Mouse (Mus musculus): Measurements from ENCODE around the gene Kmt2d. TPM values are rescaled to one million over a fixed set of nuclear protein-coding genes. Genes with fewer than 3 reads are reported as not detected.

The Kmt2d gene
- total and polyA plus RNA-seq, 3 experiments, result 4.8 to 22.7 (median 14.1) TPM

DNA sequence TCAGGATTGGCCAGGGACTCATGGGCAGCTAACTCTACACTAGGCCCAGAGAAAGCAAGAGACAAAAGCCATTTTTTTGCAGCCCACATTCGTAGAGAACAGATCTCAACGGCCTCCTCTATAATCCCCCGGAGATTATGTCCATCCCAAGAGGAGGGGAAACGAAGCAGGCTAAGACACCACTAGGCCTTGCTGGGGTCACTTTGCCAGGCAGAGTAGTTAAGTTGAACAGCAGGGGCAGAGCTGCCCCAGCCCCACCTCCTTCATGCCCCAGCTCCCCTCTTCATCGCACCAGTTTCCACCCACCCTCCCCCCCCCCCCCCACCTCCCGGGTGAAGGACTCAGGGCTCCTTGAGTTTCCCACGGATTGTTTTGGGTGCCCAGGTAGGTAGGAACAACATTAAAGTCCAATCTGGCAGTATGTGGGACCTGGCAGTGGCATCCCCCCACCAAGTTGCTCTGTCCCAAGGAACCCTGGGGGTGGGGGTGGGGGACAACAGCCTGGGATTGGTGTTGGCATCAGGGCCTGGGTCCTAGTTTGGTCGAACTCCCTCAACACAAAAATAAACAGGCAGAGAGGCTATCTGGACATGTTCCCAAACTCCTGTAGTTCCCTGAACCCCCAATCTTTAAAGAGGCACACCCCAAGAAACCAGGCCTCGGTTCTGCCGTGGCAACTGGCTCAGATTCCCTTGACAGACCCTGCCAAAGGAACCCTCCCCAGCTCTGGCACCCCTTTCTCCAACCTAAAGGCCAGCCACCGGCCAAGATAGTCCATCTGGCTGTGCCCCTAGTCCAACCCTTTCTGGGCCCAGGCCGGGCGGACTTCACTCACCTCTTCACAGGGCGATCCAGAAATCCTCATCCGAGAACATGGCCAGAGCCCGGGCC, 580 bp downstream of the Kmt2d start:
- Histone ChIP-seq H3K27ac (ENCODE audit: insufficient read depth, low read depth) (no peak overlapping the region; the same call in 1 of the 2 replicates), H3K4me3 (replicated peaks in 1 of 3; ENCODE audit: low read depth in 2 of 3, low read length in 2 of 3, poor library complexity in 1 of 3) (peak overlapping the region; percentile 71 to 94 (median 86)), H3K9me3 (replicated peaks; ENCODE audit: low read length) (no peaks in the 10 kb centered on the region), H3K27me3 (replicated peaks) (no peaks in the 10 kb centered on the region), H3K4me2 (ENCODE audit: insufficient read depth, low read depth, poor library complexity, severe bottlenecking) (peak overlapping the region; percentile 97), H3K79me2 (replicated peaks; ENCODE audit: control insufficient read depth, extremely low read depth, insufficient read depth, poor library complexity, severe bottlenecking) (peaks cover 64% of the 10 kb centered on the region), H3K4me1 (ENCODE audit: control insufficient read depth in 1 of 2, insufficient read depth in 2 of 2) (peaks cover 6 to 36% of the 10 kb centered on the region in 2 experiments; a peak in 2 of 4 replicates), H3K36me3 (replicated peaks in 1 of 2; ENCODE audit: control insufficient read depth in 1 of 2, insufficient read depth in 1 of 2, low read length in 1 of 2) (peaks cover 13 to 21% of the 10 kb centered on the region in 2 experiments), H3K9ac (ENCODE audit: insufficient read depth, low read depth) (peak overlapping the region; percentile 82)
- DNase-seq (ENCODE audit: extremely low read depth), result no peak
- dilution Hi-C loops (cut with MboI; ENCODE audit: extremely low pct_ligation_motif_present, extremely low pct_unique_long_range_greater_than_20kb, low sequenced_read_pairs), result no loop called here
- no peak for TF ChIP-seq USF1 (IDR thresholded peaks at IDR 0.05; ENCODE audit: low read depth, low read length)
- TF ChIP-seq RAD21 (IDR thresholded peaks at IDR 0.05; ENCODE audit: low read depth, low read length), result no peak
- peak; percentile 41 for TF ChIP-seq SIN3A (IDR thresholded peaks at IDR 0.05; ENCODE audit: low read length)
- no peak for TF ChIP-seq TCF12 (IDR thresholded peaks at IDR 0.05; ENCODE audit: low read depth, low read length)
- no peak for TF ChIP-seq GABPA (IDR thresholded peaks at IDR 0.05; ENCODE audit: insufficient replicate concordance, low read depth, low read length)
- no peak for TF ChIP-seq ZMIZ1 (IDR thresholded peaks at IDR 0.05; ENCODE audit: low read depth, low read length)
- TF ChIP-seq EP300 (IDR thresholded peaks at IDR 0.05; ENCODE audit: low read length), result no peak
- TF ChIP-seq POLR2A (IDR thresholded peaks at IDR 0.05; ENCODE audit: low read depth, low read length), result 0 out of 2 replicates have a peak, but pooled peaks have one; percentile 14
- no peak for TF ChIP-seq KAT2A (IDR thresholded peaks at IDR 0.05; ENCODE audit: insufficient replicate concordance, low read length)
- TF ChIP-seq CHD2 (IDR thresholded peaks at IDR 0.05; ENCODE audit: low read length), result no peak
- 0 out of 2 replicates have a peak, but pooled peaks have one; percentile 23 for TF ChIP-seq UBTF (IDR thresholded peaks at IDR 0.05; ENCODE audit: low read depth, low read length)
- TF ChIP-seq MAFK (IDR thresholded peaks at IDR 0.05; ENCODE audit: insufficient replicate concordance, low read length), result no peak
- TF ChIP-seq RCOR1 (conservative IDR thresholded peaks at IDR 0.05; ENCODE audit: low read depth, low read length), result no peak
- TF ChIP-seq E2F4 (IDR thresholded peaks at IDR 0.05; ENCODE audit: insufficient replicate concordance, low read depth, low read length), result no peak
- in situ Hi-C loops (cut with MboI; ENCODE audit: low pct_ligation_motif_present, low pct_unique_long_range_greater_than_20kb, low sequenced_read_pairs), result no loop called here

DNA sequence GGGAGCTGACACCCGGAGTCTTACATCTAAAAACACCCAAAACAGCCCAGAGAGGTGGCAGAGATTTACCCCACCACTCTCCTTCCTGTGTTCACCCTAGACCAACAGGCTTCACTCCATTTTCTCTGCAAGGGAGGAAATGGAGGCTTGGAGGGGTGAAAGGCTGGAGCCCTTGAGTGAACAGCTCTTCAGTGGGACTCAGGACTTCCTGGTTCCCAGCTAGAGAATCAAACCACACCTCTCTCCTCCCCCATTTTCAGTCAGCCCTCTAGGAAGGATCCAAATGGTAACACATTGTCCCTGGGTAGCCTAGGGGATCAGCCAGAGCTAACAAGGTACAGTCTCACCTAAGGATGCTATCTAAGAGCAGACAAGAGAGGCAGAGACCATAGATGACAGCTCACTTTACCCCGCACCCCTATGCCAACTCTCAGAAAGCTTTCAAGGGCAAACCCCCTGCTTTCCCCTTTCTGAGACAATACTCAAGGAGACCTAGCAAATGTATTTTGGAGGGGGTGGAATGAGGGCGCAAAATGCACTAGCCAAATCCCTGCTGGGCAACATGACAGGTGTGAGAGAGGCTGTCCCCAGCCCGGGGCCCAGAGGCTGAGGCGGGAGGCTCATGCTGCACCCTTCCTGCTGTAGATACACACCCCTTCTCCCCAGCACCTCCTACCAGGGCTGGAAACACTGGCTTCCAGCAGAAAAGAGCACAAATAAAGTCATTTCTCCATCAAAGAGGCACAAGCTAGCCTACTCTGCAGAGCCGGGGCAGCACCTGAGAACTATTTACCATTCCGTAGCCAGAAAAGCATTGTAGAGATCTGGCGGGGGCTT, 1.4 kb downstream of the Kmt2d start:
- peak overlapping the region; percentile 9; the same call in 1 of the 2 replicates for H3K27ac ChIP-seq (ENCODE audit: insufficient read depth, low read depth)
- no peak for DNase-seq (ENCODE audit: extremely low read depth)
- dilution Hi-C loops (cut with MboI; ENCODE audit: extremely low pct_ligation_motif_present, extremely low pct_unique_long_range_greater_than_20kb, low sequenced_read_pairs) (no loop called here), in situ Hi-C loops (cut with MboI; ENCODE audit: low pct_ligation_motif_present, low pct_unique_long_range_greater_than_20kb, low sequenced_read_pairs) (loop anchor here (5.0 kb wide), 1 partner anchor 37 kb away; the partner anchor contains the start of gene Prkag1)
- peak overlapping the region; percentile 97 for H3K4me2 ChIP-seq (ENCODE audit: insufficient read depth, low read depth, poor library complexity, severe bottlenecking)
- H3K27me3 ChIP-seq (replicated peaks), result no peaks in the 10 kb centered on the region
- H3K4me3 ChIP-seq (replicated peaks in 1 of 3; ENCODE audit: low read depth in 2 of 3, low read length in 2 of 3, poor library complexity in 1 of 3), result peak overlapping the region; percentile 71 to 94 (median 86)
- H3K4me1 ChIP-seq (ENCODE audit: control insufficient read depth in 1 of 2, insufficient read depth in 2 of 2), result peaks cover 6 to 36% of the 10 kb centered on the region in 2 experiments; a peak in 2 of 4 replicates
- H3K79me2 ChIP-seq (replicated peaks; ENCODE audit: control insufficient read depth, extremely low read depth, insufficient read depth, poor library complexity, severe bottlenecking), result peaks cover 64% of the 10 kb centered on the region
- H3K36me3 ChIP-seq (replicated peaks in 1 of 2; ENCODE audit: control insufficient read depth in 1 of 2, insufficient read depth in 1 of 2, low read length in 1 of 2), result peaks cover 22 to 30% of the 10 kb centered on the region in 2 experiments
- no peaks in the 10 kb centered on the region for H3K9me3 ChIP-seq (replicated peaks; ENCODE audit: low read length)
- H3K9ac ChIP-seq (ENCODE audit: insufficient read depth, low read depth), result peak overlapping the region; percentile 82
- TF ChIP-seq MAX (IDR thresholded peaks at IDR 0.05; ENCODE audit: low read length) (no peak), MAFK (IDR thresholded peaks at IDR 0.05; ENCODE audit: insufficient replicate concordance, low read length) (no peak), MXI1 (IDR thresholded peaks at IDR 0.05; ENCODE audit: low read depth, low read length) (peak; percentile 57), SMC3 (IDR thresholded peaks at IDR 0.05; ENCODE audit: low read depth, low read length) (no peak), GABPA (IDR thresholded peaks at IDR 0.05; ENCODE audit: insufficient replicate concordance, low read depth, low read length) (no peak), CHD2 (IDR thresholded peaks at IDR 0.05; ENCODE audit: low read length) (0 out of 2 replicates have a peak, but pooled peaks have one; percentile 23), UBTF (IDR thresholded peaks at IDR 0.05; ENCODE audit: low read depth, low read length) (no peak; the same call in 1 of the 2 replicates), TCF12 (IDR thresholded peaks at IDR 0.05; ENCODE audit: low read depth, low read length) (no peak), CTCF (conservative IDR thresholded peaks at IDR 0.05 in 1 of 2, IDR thresholded peaks at IDR 0.05 in 1 of 2; ENCODE audit: low read depth in 2 of 2, low read length in 2 of 2) (no peak), NRF1 (IDR thresholded peaks at IDR 0.05; ENCODE audit: low read depth, low read length) (no peak), RCOR1 (conservative IDR thresholded peaks at IDR 0.05; ENCODE audit: low read depth, low read length) (no peak), BHLHE40 (IDR thresholded peaks at IDR 0.05; ENCODE audit: low read depth, low read length) (no peak), CHD1 (IDR thresholded peaks at IDR 0.05; ENCODE audit: low read depth, low read length) (no peak), ZC3H11A (IDR thresholded peaks at IDR 0.05; ENCODE audit: low read depth, low read length) (no peak), KAT2A (IDR thresholded peaks at IDR 0.05; ENCODE audit: insufficient replicate concordance, low read length) (no peak), EP300 (IDR thresholded peaks at IDR 0.05; ENCODE audit: low read length) (no peak), ZNF384 (IDR thresholded peaks at IDR 0.05; ENCODE audit: low read depth, low read length) (no peak), ZKSCAN1 (IDR thresholded peaks at IDR 0.05; ENCODE audit: borderline replicate concordance, low read depth, low read length) (no peak), POLR2AphosphoS2 (IDR thresholded peaks at IDR 0.05; ENCODE audit: low read depth, low read length) (0 out of 2 replicates have a peak, but pooled peaks have one; percentile 41), JUN (IDR thresholded peaks at IDR 0.05; ENCODE audit: insufficient read depth, low read depth, low read length) (no peak)
